ENCODE assay signal across 25 mouse cellular contexts in the genomic region with DNA sequence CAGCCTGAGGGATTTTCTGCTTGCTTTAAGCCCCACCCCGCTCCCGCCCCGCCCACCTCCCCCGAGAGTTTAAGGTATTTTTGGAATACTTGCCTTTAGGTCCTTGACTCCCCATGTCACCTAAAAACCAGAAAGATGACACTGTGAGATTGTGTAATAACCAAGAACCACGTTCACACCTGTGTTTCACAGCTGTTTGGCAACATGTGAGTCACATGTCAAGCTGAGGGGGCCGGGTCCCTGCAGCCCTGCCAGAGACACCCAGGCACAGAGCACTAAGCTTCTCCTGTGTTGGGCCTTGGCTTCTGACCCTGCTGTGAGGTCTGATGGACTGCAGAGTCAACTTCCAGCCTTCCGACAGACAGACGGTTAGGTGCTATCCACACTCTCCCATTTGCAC. TPM values are rescaled to one million over a fixed set of nuclear protein-coding genes. Genes with fewer than 3 reads are reported as not detected.
A peak's percentile ranks its signal among the peaks of the same experiment; 100 is the strongest.
DNase-seq lines count a peak whose midpoint lies in the region; ATAC-seq lines count a peak whose summit lies in the region.
"Had no signal": no experiment of that assay in that cellular context is flagged by ENCODE, and none has a peak within 500 bp of the region (broad histone marks: within the 10 kb centered on the region; RNA-seq: fewer than 3 reads in every experiment).

No protein-coding gene starts in this region.

- no peak for ATAC-seq in midbrain, embryonic 13.5 days
- ATAC-seq: activated CD4-positive, CD25-positive, alpha-beta regulatory T cell, adult 4 months; CD4-positive, CD25-positive, alpha-beta regulatory T cell, adult 4 months; forebrain, embryonic 15.5 days; intestine, embryonic 15.5 days; Patski had no signal

- H3K9ac ChIP-seq in midbrain, embryonic 13.5 days (replicated peaks) = no peak overlapping the region
- H3K9ac ChIP-seq: forebrain, embryonic 15.5 days; heart, embryonic 15.5 days; hindbrain, embryonic 13.5 days; intestine, embryonic 15.5 days had no signal

- WGBS in midbrain, embryonic 10.5 days = 55% methylated on average over 8 of the region's 8 CpGs
- 50% methylated on average over 8 of the region's 8 CpGs for WGBS in midbrain, embryonic 13.5 days
- WGBS in embryonic facial prominence, embryonic 10.5 days = 57% methylated on average over 8 of the region's 8 CpGs

- no peak overlapping the region for H3K4me3 ChIP-seq in midbrain, embryonic 10.5 days
- no peak overlapping the region for H3K4me3 ChIP-seq in midbrain, embryonic 13.5 days (replicated peaks)
- no peak overlapping the region for H3K4me3 ChIP-seq in embryonic facial prominence, embryonic 10.5 days
- H3K4me3 ChIP-seq: embryonic facial prominence, embryonic 12.5 days; erythroblast, embryonic 14.5 days; forebrain, embryonic 15.5 days; heart, adult 2 months; heart, embryonic 15.5 days; hindbrain, embryonic 13.5 days; intestine, embryonic 15.5 days had no signal

- H3K27ac ChIP-seq in midbrain, embryonic 10.5 days (replicated peaks) = peak overlapping the region; percentile 61
- no peak overlapping the region for H3K27ac ChIP-seq in midbrain, embryonic 13.5 days
- 0 out of 2 replicates have a peak overlapping the region, but pooled peaks have one; percentile 10 for H3K27ac ChIP-seq in embryonic facial prominence, embryonic 10.5 days (replicated peaks)
- H3K27ac ChIP-seq: embryonic facial prominence, embryonic 12.5 days; forebrain, embryonic 15.5 days; heart, adult 2 months; heart, embryonic 15.5 days; hindbrain, embryonic 13.5 days; intestine, embryonic 15.5 days had no signal

- no peaks in the 10 kb centered on the region for H3K9me3 ChIP-seq in midbrain, embryonic 10.5 days (replicated peaks)
- H3K9me3 ChIP-seq in midbrain, embryonic 13.5 days = no peaks in the 10 kb centered on the region
- H3K9me3 ChIP-seq in embryonic facial prominence, embryonic 10.5 days = no peaks in the 10 kb centered on the region
- H3K9me3 ChIP-seq: embryonic facial prominence, embryonic 12.5 days; forebrain, embryonic 15.5 days; heart, embryonic 15.5 days; hindbrain, embryonic 13.5 days; intestine, embryonic 15.5 days had no signal

- peaks cover 18% of the 10 kb centered on the region for H3K4me1 ChIP-seq in midbrain, embryonic 10.5 days
- H3K4me1 ChIP-seq in midbrain, embryonic 13.5 days (replicated peaks) = peaks cover 9% of the 10 kb centered on the region; the same call in 1 of the 2 replicates
- peaks cover 23% of the 10 kb centered on the region for H3K4me1 ChIP-seq in embryonic facial prominence, embryonic 10.5 days
- H3K4me1 ChIP-seq: forebrain, embryonic 15.5 days; hindbrain, embryonic 13.5 days had no signal

- no peak for DNase-seq in midbrain, embryonic 10.5 days (ENCODE audit: low spot score)
- no peak for DNase-seq in embryonic facial prominence, embryonic 10.5 days (ENCODE audit: low spot score)
- peak; percentile 56 for DNase-seq in fat pad, adult 2 months (ENCODE audit: extremely low read depth, low read depth, low spot score)
- no peak for DNase-seq in gastrocnemius, adult 8-10 months (ENCODE audit: low spot score in 2 of 2)
- no peak for DNase-seq in urinary bladder, postnatal 4 days (ENCODE audit: low spot score in 2 of 2)
- no peak for DNase-seq in thymus, postnatal 0 days (ENCODE audit: low spot score)
- DNase-seq: adrenal gland, postnatal 14 days; embryo, embryonic 11 days; gastrocnemius, postnatal 10 days; heart, adult 2 months; heart, postnatal 14 days had no signal

- H3K36me3 ChIP-seq in midbrain, embryonic 10.5 days = no peaks in the 10 kb centered on the region
- no peaks in the 10 kb centered on the region for H3K36me3 ChIP-seq in midbrain, embryonic 13.5 days
- no peaks in the 10 kb centered on the region for H3K36me3 ChIP-seq in embryonic facial prominence, embryonic 10.5 days (replicated peaks)
- H3K36me3 ChIP-seq: embryonic facial prominence, embryonic 12.5 days; forebrain, embryonic 15.5 days; heart, embryonic 15.5 days; hindbrain, embryonic 13.5 days; intestine, embryonic 15.5 days had no signal

- H3K4me2 ChIP-seq in midbrain, embryonic 13.5 days (replicated peaks) = no peak overlapping the region
- H3K4me2 ChIP-seq: embryonic facial prominence, embryonic 12.5 days; forebrain, embryonic 15.5 days; heart, embryonic 11.5 days; heart, embryonic 15.5 days; hindbrain, embryonic 13.5 days; intestine, embryonic 15.5 days had no signal

- no peaks in the 10 kb centered on the region for H3K27me3 ChIP-seq in midbrain, embryonic 10.5 days (ENCODE audit: low read depth, poor library complexity, severe bottlenecking)
- H3K27me3 ChIP-seq in midbrain, embryonic 13.5 days = no peaks in the 10 kb centered on the region
- H3K27me3 ChIP-seq in embryonic facial prominence, embryonic 10.5 days (replicated peaks; ENCODE audit: low read depth, poor library complexity, severe bottlenecking) = no peaks in the 10 kb centered on the region
- H3K27me3 ChIP-seq: embryonic facial prominence, embryonic 12.5 days; forebrain, embryonic 15.5 days; heart, embryonic 15.5 days; hindbrain, embryonic 13.5 days; intestine, embryonic 15.5 days had no signal

RNA-seq across cellular contexts. Expression of gene Col17a1, which starts 24.3 kb away (rescaled TPM):
- 0.17 and 0.31 TPM in 2 replicates for polyA plus RNA-seq in midbrain, embryonic 10.5 days (2016; fragmentation: Nextera tagmentation; extraction: Ambion mirVana)
- 0.12 and 0.13 TPM in 2 replicates for polyA plus RNA-seq in midbrain, embryonic 13.5 days (2015; fragmentation: Nextera tagmentation; extraction: Ambion mirVana)
- polyA plus RNA-seq in embryonic facial prominence, embryonic 10.5 days (2016; fragmentation: Nextera tagmentation; extraction: Ambion mirVana) = 0.40 and 1.6 TPM in 2 replicates
- under 1 TPM in 1 of 4 experiments, not detected in 3; 0.04 TPM for total RNA-seq in gastrocnemius, adult 8-10 months (2022)
- polyA plus RNA-seq in thymus, postnatal 0 days (2015; fragmentation: Nextera tagmentation; extraction: Ambion mirVana) = 0.68 and 0.82 TPM in 2 replicates
- total RNA-seq: adrenal gland, adult 18-20 months; common myeloid progenitor, adult 5-6 weeks; hematopoietic stem cell, adult 5-6 weeks had no signal
- polyA plus RNA-seq: activated CD4-positive, CD25-positive, alpha-beta regulatory T cell, adult 4 months; CD4-positive, CD25-positive, alpha-beta regulatory T cell, adult 4 months; erythroblast, embryonic 14.5 days had no signal
